Mouse (Mus musculus): ENCODE measurements around the gene Kansl3. TPM values are rescaled to one million over a fixed set of nuclear protein-coding genes. Genes with fewer than 3 reads are reported as not detected.

Kansl3 gene
- polyA plus RNA-seq, 1 experiment from 2014 or later: 54.2 TPM

GRCm38 (mm10) chr1:36303381-36304320 is 65.3 kb downstream of the Kansl3 start:
- WGBS: 8% methylated on average over 30 of the region's 30 CpGs
- no peaks in the 10 kb centered on the region for H3K9me3 ChIP-seq (replicated peaks)
- H3K36me3 ChIP-seq: no peaks in the 10 kb centered on the region
- peaks cover 25% of the 10 kb centered on the region for H3K27me3 ChIP-seq (replicated peaks)
- peaks cover 29% of the 10 kb centered on the region for H3K4me1 ChIP-seq (replicated peaks)
- H3K9ac ChIP-seq: peak overlapping the region; percentile 48; the same call in 1 of the 2 replicates
- H3K27ac ChIP-seq (ENCODE audit: poor library complexity, severe bottlenecking): peak overlapping the region; percentile 68
- H3K4me2 ChIP-seq: peak overlapping the region; percentile 76
- H3K4me3 ChIP-seq: peak overlapping the region; percentile 37
- peak; percentile 46 for ATAC-seq (ENCODE audit: insufficient number of reproducible peaks, low FRiP score)

- Histone ChIP-seq H3K4me3 (peak overlapping the region; percentile 37), H3K27me3 (replicated peaks) (peaks cover 32% of the 10 kb centered on the region), H3K36me3 (no peaks in the 10 kb centered on the region), H3K4me2 (peak overlapping the region; percentile 76), H3K9me3 (replicated peaks) (no peaks in the 10 kb centered on the region), H3K9ac (peak overlapping the region; percentile 48; the same call in 1 of the 2 replicates), H3K4me1 (replicated peaks) (peaks cover 24% of the 10 kb centered on the region), H3K27ac (ENCODE audit: poor library complexity, severe bottlenecking) (peak overlapping the region; percentile 68)
- 14% methylated on average over 9 of the region's 9 CpGs for WGBS
- ATAC-seq (ENCODE audit: insufficient number of reproducible peaks, low FRiP score): no peak
These were observed 66.0 kb downstream of the Kansl3 start for GRCm38 (mm10) chr1:36302957-36303356.

- no peak overlapping the region; the same call in 1 of the 2 replicates for H3K27ac ChIP-seq (ENCODE audit: poor library complexity, severe bottlenecking)
- H3K27me3 ChIP-seq (replicated peaks): peaks cover 38% of the 10 kb centered on the region
- H3K9ac ChIP-seq: no peak overlapping the region
- no peaks in the 10 kb centered on the region for H3K36me3 ChIP-seq
- H3K4me1 ChIP-seq (replicated peaks): peaks cover 24% of the 10 kb centered on the region
- H3K4me2 ChIP-seq: no peak overlapping the region
- ATAC-seq (ENCODE audit: insufficient number of reproducible peaks, low FRiP score): no peak
- H3K4me3 ChIP-seq: no peak overlapping the region
- H3K9me3 ChIP-seq (replicated peaks): no peaks in the 10 kb centered on the region
- 58% methylated on average over 8 of the region's 8 CpGs for WGBS
These were observed 66.7 kb downstream of the Kansl3 start for GRCm38 (mm10) chr1:36302273-36302672.

- Histone ChIP-seq H3K4me3 (no peak overlapping the region), H3K27me3 (replicated peaks) (peaks cover 38% of the 10 kb centered on the region), H3K4me1 (replicated peaks) (peaks cover 21% of the 10 kb centered on the region), H3K9ac (no peak overlapping the region), H3K27ac (ENCODE audit: poor library complexity, severe bottlenecking) (no peak overlapping the region), H3K9me3 (replicated peaks) (no peaks in the 10 kb centered on the region), H3K36me3 (no peaks in the 10 kb centered on the region), H3K4me2 (no peak overlapping the region)
- no peak for ATAC-seq (ENCODE audit: insufficient number of reproducible peaks, low FRiP score)
- WGBS: 84% methylated on average over 6 of the region's 6 CpGs
These were observed 68.5 kb downstream of the Kansl3 start for GRCm38 (mm10) chr1:36300486-36300885.

- H3K27me3 ChIP-seq (replicated peaks): peaks cover 41% of the 10 kb centered on the region
- WGBS: 66% methylated on average over 2 of the region's 2 CpGs
These were observed 69.3 kb downstream of the Kansl3 start for GRCm38 (mm10) chr1:36299676-36300075.

GRCm38 (mm10) chr1:36299126-36299525 is 69.9 kb downstream of the Kansl3 start:
- peaks cover 47% of the 10 kb centered on the region for H3K27me3 ChIP-seq (replicated peaks)
- no peaks in the 10 kb centered on the region for H3K9me3 ChIP-seq (replicated peaks)
- no peak overlapping the region for H3K4me3 ChIP-seq
- H3K4me1 ChIP-seq (replicated peaks): peaks cover 11% of the 10 kb centered on the region; the same call in 1 of the 2 replicates
- 33% methylated on average over 13 of the region's 13 CpGs for WGBS
- no peaks in the 10 kb centered on the region for H3K36me3 ChIP-seq
- H3K27ac ChIP-seq (ENCODE audit: poor library complexity, severe bottlenecking): no peak overlapping the region
- no peak overlapping the region for H3K4me2 ChIP-seq
- no peak for ATAC-seq (ENCODE audit: insufficient number of reproducible peaks, low FRiP score)
- no peak overlapping the region for H3K9ac ChIP-seq

More at GRCm38 (mm10) chr1:36299676-36300075, 69.3 kb downstream of the Kansl3 start:
- no peak overlapping the region for H3K4me3 ChIP-seq
- H3K9ac ChIP-seq: no peak overlapping the region
- no peaks in the 10 kb centered on the region for H3K36me3 ChIP-seq
- H3K9me3 ChIP-seq (replicated peaks): no peaks in the 10 kb centered on the region
- no peak overlapping the region for H3K4me2 ChIP-seq
- no peak overlapping the region for H3K27ac ChIP-seq (ENCODE audit: poor library complexity, severe bottlenecking)
- H3K4me1 ChIP-seq (replicated peaks): peaks cover 16% of the 10 kb centered on the region
- no peak for ATAC-seq (ENCODE audit: insufficient number of reproducible peaks, low FRiP score)

- no peak overlapping the region for H3K27ac ChIP-seq (ENCODE audit: poor library complexity, severe bottlenecking)
- no peak overlapping the region for H3K4me3 ChIP-seq
- H3K4me2 ChIP-seq: no peak overlapping the region
- peaks cover 48% of the 10 kb centered on the region for H3K27me3 ChIP-seq (replicated peaks)
- no peaks in the 10 kb centered on the region for H3K9me3 ChIP-seq (replicated peaks)
- WGBS: 81% methylated on average over 4 of the region's 4 CpGs
- H3K4me1 ChIP-seq (replicated peaks): peaks cover 8% of the 10 kb centered on the region; the same call in 1 of the 2 replicates
- H3K9ac ChIP-seq: no peak overlapping the region
- no peaks in the 10 kb centered on the region for H3K36me3 ChIP-seq
- no peak for ATAC-seq (ENCODE audit: insufficient number of reproducible peaks, low FRiP score)
These were observed 70.9 kb downstream of the Kansl3 start for GRCm38 (mm10) chr1:36298107-36298506.

GRCm38 (mm10) chr1:36296466-36297149 is 72.4 kb downstream of the Kansl3 start:
- no peak overlapping the region for H3K4me2 ChIP-seq
- H3K4me1 ChIP-seq (replicated peaks): no peaks in the 10 kb centered on the region
- no peaks in the 10 kb centered on the region for H3K9me3 ChIP-seq (replicated peaks)
- H3K9ac ChIP-seq: no peak overlapping the region
- peaks cover 48% of the 10 kb centered on the region for H3K27me3 ChIP-seq (replicated peaks)
- ATAC-seq (ENCODE audit: insufficient number of reproducible peaks, low FRiP score): no peak
- no peak overlapping the region for H3K4me3 ChIP-seq
- no peak overlapping the region for H3K27ac ChIP-seq (ENCODE audit: poor library complexity, severe bottlenecking)
- 63% methylated on average over 9 of the region's 9 CpGs for WGBS
- no peaks in the 10 kb centered on the region for H3K36me3 ChIP-seq

- no peak for ATAC-seq (ENCODE audit: insufficient number of reproducible peaks, low FRiP score)
- Histone ChIP-seq H3K36me3 (no peaks in the 10 kb centered on the region), H3K27ac (ENCODE audit: poor library complexity, severe bottlenecking) (no peak overlapping the region), H3K4me1 (replicated peaks) (no peaks in the 10 kb centered on the region), H3K4me3 (no peak overlapping the region), H3K9me3 (replicated peaks) (no peaks in the 10 kb centered on the region), H3K9ac (no peak overlapping the region), H3K4me2 (no peak overlapping the region), H3K27me3 (replicated peaks) (peaks cover 30% of the 10 kb centered on the region)
- WGBS: 81% methylated on average over 3 of the region's 3 CpGs
These were observed 74.6 kb downstream of the Kansl3 start for GRCm38 (mm10) chr1:36294402-36294801.

- Histone ChIP-seq H3K4me1 (replicated peaks) (no peaks in the 10 kb centered on the region), H3K27me3 (replicated peaks) (peaks cover 21% of the 10 kb centered on the region), H3K27ac (ENCODE audit: poor library complexity, severe bottlenecking) (no peak overlapping the region), H3K9ac (no peak overlapping the region), H3K4me2 (no peak overlapping the region), H3K4me3 (no peak overlapping the region), H3K9me3 (replicated peaks) (no peaks in the 10 kb centered on the region), H3K36me3 (no peaks in the 10 kb centered on the region)
- 90% methylated on average over 8 of the region's 8 CpGs for WGBS
- ATAC-seq (ENCODE audit: insufficient number of reproducible peaks, low FRiP score): no peak
These were observed 75.5 kb downstream of the Kansl3 start for GRCm38 (mm10) chr1:36293470-36293869.
